Mouse (Mus musculus) liver, embryonic 14.5 days (tissue): ENCODE measurements around the gene Gm1043.

Experiments used
- CTCF ChIP-seq: IDR thresholded peaks from 2 replicates; pipeline ENCODE4 v1.5.1; 2016; ENCODE audit warnings: antibody characterized with exemption, low read depth, control low read depth
- EP300 ChIP-seq: IDR thresholded peaks from 2 replicates; pipeline ENCODE4 v1.6.1; 2016; ENCODE audit warnings: antibody characterized with exemption, low read depth

DNA sequence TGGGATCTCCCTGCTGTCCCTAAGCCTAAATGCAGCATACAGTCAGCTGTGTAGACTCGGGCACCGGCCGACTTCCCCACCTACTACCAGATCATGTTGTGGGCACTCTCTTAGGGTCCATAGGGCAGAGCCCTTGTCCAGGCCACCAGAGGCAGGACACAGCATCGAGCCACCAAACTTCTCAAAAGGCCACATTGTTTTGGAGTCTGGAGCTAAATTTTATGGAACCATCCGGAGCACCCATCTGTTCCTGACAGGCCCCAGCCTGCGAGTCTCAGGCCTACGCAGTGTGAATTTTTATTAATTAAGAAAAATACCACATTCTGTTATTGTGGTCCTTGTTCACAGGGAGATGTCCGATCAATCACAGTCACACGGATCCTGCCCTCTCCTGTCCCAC, 94.7 kb downstream of the Gm1043 start:
- no peak for TF ChIP-seq CTCF
- no peak for TF ChIP-seq EP300
